Mouse (Mus musculus) MEL (cell line): ENCODE results near the gene Arrb1.

ENCODE experiments used
- CHD1 ChIP-seq: IDR thresholded peaks from 2 replicates; pipeline ENCODE4 v1.6.1; 2012; ENCODE audit warnings: low read depth, mild to moderate bottlenecking, inconsistent platforms, low read length, improper control_type of control experiment
- CTCF ChIP-seq, 3 experiments: IDR thresholded peaks in 2 of 3; conservative IDR thresholded peaks in 1 of 3; 2 replicates each; pipeline ENCODE4 v1.5.1; 2011 to 2012; ENCODE audit warnings: low read length in 3 of 3, low read depth in 2 of 3, mild to moderate bottlenecking in 2 of 3, improper control_type of control experiment in 1 of 3, inconsistent platforms in 1 of 3, mixed read lengths in 1 of 3, moderate library complexity in 1 of 3; ENCODE audit not compliant: control insufficient read depth in 1 of 3, insufficient read depth in 1 of 3, poor library complexity in 1 of 3, severe bottlenecking in 1 of 3
- ELF1 ChIP-seq: IDR thresholded peaks from 2 replicates; pipeline ENCODE4 v1.6.1; 2014; ENCODE audit warnings: low read depth, mild to moderate bottlenecking, inconsistent platforms, low read length, improper control_type of control experiment, moderate library complexity
- EP300 ChIP-seq, 2 experiments: IDR thresholded peaks; 2 replicates each; pipeline ENCODE4 v1.6.1; 2011; ENCODE audit warnings: improper control_type of control experiment in 2 of 2, low read length in 2 of 2, low read depth in 1 of 2, mild to moderate bottlenecking in 1 of 2
- HCFC1 ChIP-seq: IDR thresholded peaks from 2 replicates; pipeline ENCODE4 v1.6.1; 2012; ENCODE audit warnings: low read depth, mild to moderate bottlenecking, inconsistent platforms, low read length, improper control_type of control experiment, moderate library complexity
- MAFK ChIP-seq: IDR thresholded peaks from 2 replicates; pipeline ENCODE4 v1.6.1; 2011; ENCODE audit warnings: low read depth, mild to moderate bottlenecking, low read length, improper control_type of control experiment, borderline replicate concordance
- MYB ChIP-seq: IDR thresholded peaks from 2 replicates; pipeline ENCODE4 v1.6.1; 2011; ENCODE audit warnings: mild to moderate bottlenecking, low read depth, low read length, improper control_type of control experiment
- NELFE ChIP-seq: IDR thresholded peaks from 2 replicates; pipeline ENCODE4 v1.6.1; 2011; ENCODE audit warnings: low read depth, low read length, improper control_type of control experiment
- POLR2A ChIP-seq, 2 experiments: IDR thresholded peaks; 2 replicates each; pipeline ENCODE4 v1.6.1; 2011 to 2012; ENCODE audit warnings: low read length in 2 of 2, mild to moderate bottlenecking in 2 of 2, control low read depth in 1 of 2, improper control_type of control experiment in 1 of 2, low read depth in 1 of 2, moderate library complexity in 1 of 2; ENCODE audit not compliant: control insufficient read depth in 1 of 2, insufficient read depth in 1 of 2, poor library complexity in 1 of 2
- POLR2AphosphoS2 ChIP-seq: IDR thresholded peaks from 2 replicates; pipeline ENCODE4 v1.6.1; 2011; ENCODE audit warnings: low read length, improper control_type of control experiment
- POLR2AphosphoS5 ChIP-seq: IDR thresholded peaks from 2 replicates; pipeline ENCODE4 v1.6.1; 2012; ENCODE audit warnings: low read depth, borderline replicate concordance, mild to moderate bottlenecking, inconsistent platforms, low read length, moderate library complexity, mixed read lengths
- TAL1 ChIP-seq: IDR thresholded peaks from 2 replicates; pipeline ENCODE4 v1.6.1; 2012; ENCODE audit warnings: mild to moderate bottlenecking, inconsistent platforms, low read length, moderate library complexity, mixed read lengths
- USF1 ChIP-seq: IDR thresholded peaks from 2 replicates; pipeline ENCODE4 v1.6.1; 2014; ENCODE audit warnings: low read depth, mild to moderate bottlenecking, inconsistent platforms, low read length, improper control_type of control experiment, moderate library complexity
- ZC3H11A ChIP-seq: IDR thresholded peaks from 2 replicates; pipeline ENCODE4 v1.6.1; 2012; ENCODE audit warnings: low read depth, mild to moderate bottlenecking, inconsistent platforms, low read length, improper control_type of control experiment

- no peak for TF ChIP-seq HCFC1
- TF ChIP-seq ZC3H11A: no peak
- TF ChIP-seq MAFK: no peak
- no peak for TF ChIP-seq POLR2A (IDR thresholded peaks at IDR 0.05; ENCODE audit: control insufficient read depth in 1 of 2, insufficient read depth in 1 of 2, low read depth in 1 of 2, low read length in 2 of 2, poor library complexity in 1 of 2)
- TF ChIP-seq POLR2AphosphoS5: no peak
- no peak for TF ChIP-seq CTCF (IDR thresholded peaks at IDR 0.05 in 2 of 3, conservative IDR thresholded peaks at IDR 0.05 in 1 of 3; ENCODE audit: control insufficient read depth in 1 of 3, insufficient read depth in 1 of 3, low read depth in 2 of 3, low read length in 3 of 3, poor library complexity in 1 of 3, severe bottlenecking in 1 of 3)
- TF ChIP-seq USF1: no peak
- no peak for TF ChIP-seq TAL1
- no peak for TF ChIP-seq NELFE
- TF ChIP-seq MYB: no peak
- TF ChIP-seq ELF1: no peak
- TF ChIP-seq EP300 (IDR thresholded peaks at IDR 0.05; ENCODE audit: low read depth in 1 of 2, low read length in 2 of 2): no peak
- TF ChIP-seq CHD1: no peak
- no peak for TF ChIP-seq POLR2AphosphoS2
Measured at GRCm38 (mm10) chr7:99632286-99632685, 97.0 kb downstream of the Arrb1 start.
